Mouse (Mus musculus) heart, adult 2 months (tissue): ENCODE results near the gene Il1rap. TPM values are rescaled to one million over a fixed set of nuclear protein-coding genes. Genes with fewer than 3 reads are reported as not detected.

Experiments
- DNase-seq, 2 experiments: peaks; one replicate each; pipeline ENCODE4 v3.0.0; 2021
- H3K27ac ChIP-seq: fragments of 200-600 bp; 2 replicates; pipeline ENCODE4 v1.8.1; 2022
- H3K27me3 ChIP-seq: fragments of 200-500 bp; 2 replicates; pipeline ENCODE4 v1.6.1; 2012; ENCODE audit warnings: mild to moderate bottlenecking, low read length, inconsistent platforms, mixed read lengths; ENCODE audit not compliant: control insufficient read depth, insufficient read depth
- H3K36me3 ChIP-seq: fragments of 200-500 bp; 2 replicates; pipeline ENCODE4 v1.6.1; 2012; ENCODE audit warnings: low read length, inconsistent platforms; ENCODE audit not compliant: control insufficient read depth, insufficient read depth
- H3K4me1 ChIP-seq: fragments of 200-500 bp; 2 replicates; pipeline ENCODE4 v1.6.1; 2011; ENCODE audit warnings: low read length; ENCODE audit not compliant: control insufficient read depth, insufficient read depth
- H3K4me3 ChIP-seq: fragments of 200-600 bp; 2 replicates; pipeline ENCODE4 v1.8.1; 2022
- H3K79me2 ChIP-seq: fragments of 200-500 bp; replicated peaks from 2 replicates; pipeline ENCODE4 v1.6.1; 2012; ENCODE audit warnings: mild to moderate bottlenecking, inconsistent platforms, low read length, moderate library complexity, mixed read lengths; ENCODE audit not compliant: control insufficient read depth, insufficient read depth
- H3K9ac ChIP-seq: fragments of 200-500 bp; 2 replicates; pipeline ENCODE4 v1.6.1; 2012; ENCODE audit warnings: low read depth, mild to moderate bottlenecking, control low read depth, inconsistent platforms, low read length, mixed read lengths
- CTCF ChIP-seq: fragments of 200-600 bp; IDR thresholded peaks from 2 replicates; pipeline ENCODE4 v1.8.1; 2022; ENCODE audit warnings: antibody characterized with exemption, mild to moderate bottlenecking, moderate library complexity
- EP300 ChIP-seq: fragments of 200-500 bp; IDR thresholded peaks from 2 replicates; pipeline ENCODE4 v1.6.1; 2011; ENCODE audit warnings: low read depth, low read length, control low read depth; ENCODE audit not compliant: insufficient read depth
- POLR2A ChIP-seq: fragments of 200-500 bp; IDR thresholded peaks from 2 replicates; pipeline ENCODE4 v1.6.1; 2011; ENCODE audit warnings: mild to moderate bottlenecking, low read depth, low read length, control low read depth; ENCODE audit not compliant: insufficient read depth
- whole genome bisulfite sequencing: fragments of 180-500 bp; shearing (Covaris S2); methylation state at CpG from one replicate; pipeline ENCODE4 v1.1.7; 2018; 5-methylcytosine and 5-hydroxymethylcytosine counted together
- intact Hi-C: fragments of 180-260 bp; cut with DNase I; formaldehyde crosslinking; loops from one replicate; pipeline ENCODE4 v1.15.1; 2025
- polyA plus RNA-seq: library from polyadenylated mRNA; depleted of rRNA; stranded (reverse); fragments of >200 nt; gene quantifications from 2 replicates; pipeline ENCODE4 v1.2.3, GENCODE M21; 2012
- total RNA-seq, 2 experiments: library from RNA; stranded (reverse); gene quantifications; 2 replicates each; pipeline ENCODE4 v1.2.3; 2021

Gene Il1rap
- total and polyA plus RNA-seq, 3 experiments = 2.1 to 3.2 (median 2.6) TPM

DNA sequence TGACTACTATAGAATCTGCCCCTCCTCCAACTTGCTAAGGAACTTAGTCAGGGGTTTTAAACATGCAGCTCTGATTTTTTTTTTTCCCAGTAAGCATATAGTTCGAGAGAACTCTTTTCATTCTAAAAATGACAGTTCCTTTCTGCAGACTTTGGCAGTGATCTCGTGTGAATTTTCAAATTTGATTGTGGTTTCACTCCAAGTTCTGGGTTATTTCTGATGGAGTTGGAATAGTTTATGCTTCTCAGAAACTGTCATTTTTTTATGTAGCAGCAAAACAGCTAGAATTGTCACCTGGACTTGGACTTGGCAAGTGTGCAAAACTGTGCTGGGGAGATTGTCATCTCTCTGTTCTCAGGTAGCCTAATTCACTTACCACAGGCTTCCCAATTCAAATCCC, 53.3 kb downstream of the Il1rap start:
- no peak for TF ChIP-seq POLR2A
- no peak for TF ChIP-seq CTCF
- TF ChIP-seq EP300 = no peak
- intact Hi-C loops = no loop called here
- Histone ChIP-seq H3K4me3 (no peak overlapping the region), H3K79me2 (no peaks in the 10 kb centered on the region), H3K4me1 (no peaks in the 10 kb centered on the region), H3K27me3 (no peaks in the 10 kb centered on the region), H3K9ac (no peak overlapping the region), H3K27ac (no peak overlapping the region), H3K36me3 (no peaks in the 10 kb centered on the region)
- 45% methylated on average over 2 of the region's 2 CpGs for WGBS
- no peak for DNase-seq

- no peaks in the 10 kb centered on the region for H3K79me2 ChIP-seq
- no peaks in the 10 kb centered on the region for H3K27me3 ChIP-seq
- H3K9ac ChIP-seq = no peak overlapping the region
- H3K27ac ChIP-seq = no peak overlapping the region
- H3K4me1 ChIP-seq = no peaks in the 10 kb centered on the region
- no peak for DNase-seq
- 78% methylated on average over 6 of the region's 6 CpGs for WGBS
- intact Hi-C loops = no loop called here
- no peaks in the 10 kb centered on the region for H3K36me3 ChIP-seq
- TF ChIP-seq EP300 = no peak
- TF ChIP-seq POLR2A = no peak
- no peak for TF ChIP-seq CTCF
- H3K4me3 ChIP-seq = no peak overlapping the region
Observed at GRCm38 (mm10) chr16:26643077-26643476, 61.6 kb downstream of the Il1rap start.

DNA sequence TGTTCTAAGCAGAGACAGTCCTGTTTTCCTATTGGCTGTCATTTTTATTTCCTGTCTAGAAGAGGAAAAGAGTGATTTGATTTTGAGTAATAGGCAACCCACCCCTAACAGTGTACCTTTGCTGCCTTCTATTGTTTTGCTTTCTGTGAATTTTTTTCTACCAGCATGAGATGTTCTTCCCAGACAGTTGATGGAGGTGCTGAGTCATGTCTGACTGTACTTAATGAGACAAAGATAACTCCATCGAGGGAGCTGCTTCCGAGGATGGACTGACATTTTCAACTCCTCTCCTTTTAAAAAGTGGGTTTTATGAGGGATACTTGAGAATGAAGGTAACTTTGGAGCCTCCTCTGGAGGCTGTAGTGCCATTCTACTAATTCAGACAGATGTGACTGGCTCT, 64.6 kb downstream of the Il1rap start:
- no peaks in the 10 kb centered on the region for H3K36me3 ChIP-seq
- WGBS = 25% methylated on average over 2 of the region's 2 CpGs
- no peak overlapping the region for H3K27ac ChIP-seq
- intact Hi-C loops = no loop called here
- no peaks in the 10 kb centered on the region for H3K79me2 ChIP-seq
- DNase-seq = no peak
- TF ChIP-seq EP300 (no peak), POLR2A (no peak), CTCF (no peak)
- H3K4me3 ChIP-seq = no peak overlapping the region
- H3K27me3 ChIP-seq = no peaks in the 10 kb centered on the region
- no peaks in the 10 kb centered on the region for H3K4me1 ChIP-seq
- H3K9ac ChIP-seq = no peak overlapping the region

- H3K36me3 ChIP-seq = no peaks in the 10 kb centered on the region
- H3K79me2 ChIP-seq = no peaks in the 10 kb centered on the region
- 77% methylated on average over 1 of the region's 1 CpGs for WGBS
- TF ChIP-seq CTCF = no peak
- TF ChIP-seq POLR2A = no peak
- no peak for TF ChIP-seq EP300
- no peak overlapping the region for H3K4me3 ChIP-seq
- H3K9ac ChIP-seq = no peak overlapping the region
- no peak for DNase-seq
- no peaks in the 10 kb centered on the region for H3K4me1 ChIP-seq
- intact Hi-C loops = no loop called here
- H3K27me3 ChIP-seq = no peaks in the 10 kb centered on the region
- H3K27ac ChIP-seq = no peak overlapping the region
Observed at GRCm38 (mm10) chr16:26647036-26647435, 65.5 kb downstream of the Il1rap start.

GRCm38 (mm10) chr16:26662722-26663436, 81.4 kb downstream of the Il1rap start:
- Histone ChIP-seq H3K27me3 (no peaks in the 10 kb centered on the region), H3K4me1 (no peaks in the 10 kb centered on the region), H3K27ac (no peak overlapping the region), H3K9ac (no peak overlapping the region), H3K36me3 (no peaks in the 10 kb centered on the region), H3K79me2 (no peaks in the 10 kb centered on the region), H3K4me3 (no peak overlapping the region)
- WGBS = 85% methylated on average over 7 of the region's 7 CpGs
- intact Hi-C loops = no loop called here
- no peak for DNase-seq
- no peak for TF ChIP-seq CTCF
- TF ChIP-seq EP300 = no peak
- TF ChIP-seq POLR2A = no peak

GRCm38 (mm10) chr16:26666401-26666800, 84.9 kb downstream of the Il1rap start:
- 71% methylated on average over 2 of the region's 2 CpGs for WGBS
- intact Hi-C loops = no loop called here
- no peak overlapping the region for H3K4me3 ChIP-seq

More at GRCm38 (mm10) chr16:26666401-26666800, 84.9 kb downstream of the Il1rap start:
- H3K79me2 ChIP-seq = no peaks in the 10 kb centered on the region
- TF ChIP-seq EP300 = no peak
- no peak for TF ChIP-seq POLR2A
- TF ChIP-seq CTCF = no peak
- no peaks in the 10 kb centered on the region for H3K36me3 ChIP-seq
- no peak overlapping the region for H3K9ac ChIP-seq
- no peak for DNase-seq
- no peaks in the 10 kb centered on the region for H3K4me1 ChIP-seq
- no peaks in the 10 kb centered on the region for H3K27me3 ChIP-seq
- H3K27ac ChIP-seq = no peak overlapping the region
